Mouse (Mus musculus): ENCODE measurements around the gene Gm45753. TPM values are rescaled to one million over a fixed set of nuclear protein-coding genes. Genes with fewer than 3 reads are reported as not detected.

Gene Gm45753
- total RNA-seq, 2 experiments from 2014 or later, result not detected

- no peak for DNase-seq
- intact Hi-C loops (cut with DNase I), result no loop called here
Measured at GRCm38 (mm10) chr8:45281630-45282029, 26.6 kb downstream of the Gm45753 start.

GRCm38 (mm10) chr8:45277453-45277852 is 30.8 kb downstream of the Gm45753 start:
- no peak for DNase-seq
- intact Hi-C loops (cut with DNase I), result no loop called here

- no peak for DNase-seq
- intact Hi-C loops (cut with DNase I), result no loop called here
Measured at GRCm38 (mm10) chr8:45274317-45274716, 33.9 kb downstream of the Gm45753 start.

GRCm38 (mm10) chr8:45269056-45269455 is 39.2 kb downstream of the Gm45753 start:
- intact Hi-C loops (cut with DNase I), result no loop called here

GRCm38 (mm10) chr8:45268485-45268884 is 39.8 kb downstream of the Gm45753 start:
- intact Hi-C loops (cut with DNase I), result no loop called here
- DNase-seq, result no peak

More at GRCm38 (mm10) chr8:45269056-45269455, 39.2 kb downstream of the Gm45753 start:
- DNase-seq, result no peak

GRCm38 (mm10) chr8:45267611-45268391 is 40.5 kb downstream of the Gm45753 start:
- DNase-seq, result no peak
- intact Hi-C loops (cut with DNase I), result no loop called here

- intact Hi-C loops (cut with DNase I), result no loop called here
- no peak for DNase-seq
Measured at GRCm38 (mm10) chr8:45266993-45267392, 41.3 kb downstream of the Gm45753 start.

- DNase-seq, result no peak
- intact Hi-C loops (cut with DNase I), result no loop called here
Measured at GRCm38 (mm10) chr8:45264918-45265317, 43.3 kb downstream of the Gm45753 start.

GRCm38 (mm10) chr8:45262851-45263250 is 45.4 kb downstream of the Gm45753 start:
- intact Hi-C loops (cut with DNase I), result no loop called here
- DNase-seq, result no peak

- DNase-seq, result no peak
- intact Hi-C loops (cut with DNase I), result no loop called here
Measured at GRCm38 (mm10) chr8:45261920-45262319, 46.3 kb downstream of the Gm45753 start, which contains the start of gene F11. Gene F11, minus strand, starts transcription at chr8:45262031.

GRCm38 (mm10) chr8:45258421-45258820 is 49.8 kb downstream of the Gm45753 start:
- intact Hi-C loops (cut with DNase I), result no loop called here
- DNase-seq, result no peak

- intact Hi-C loops (cut with DNase I), result no loop called here
Measured at GRCm38 (mm10) chr8:45255040-45255439, 53.2 kb downstream of the Gm45753 start.

GRCm38 (mm10) chr8:45254194-45254842 is 53.9 kb downstream of the Gm45753 start:
- no peak for DNase-seq
- intact Hi-C loops (cut with DNase I), result no loop called here

More at GRCm38 (mm10) chr8:45255040-45255439, 53.2 kb downstream of the Gm45753 start:
- DNase-seq, result no peak

GRCm38 (mm10) chr8:45253586-45253985 is 54.7 kb downstream of the Gm45753 start:
- intact Hi-C loops (cut with DNase I), result no loop called here
- no peak for DNase-seq

- no peak for DNase-seq
- intact Hi-C loops (cut with DNase I), result no loop called here
Measured at GRCm38 (mm10) chr8:45253111-45253510, 55.2 kb downstream of the Gm45753 start.

- DNase-seq, result no peak
- intact Hi-C loops (cut with DNase I), result no loop called here
Measured at GRCm38 (mm10) chr8:45246307-45246706, 62.0 kb downstream of the Gm45753 start.

GRCm38 (mm10) chr8:45239363-45239762 is 68.9 kb downstream of the Gm45753 start:
- intact Hi-C loops (cut with DNase I), result no loop called here

GRCm38 (mm10) chr8:45238282-45238681 is 70.0 kb downstream of the Gm45753 start:
- no peak for DNase-seq
- intact Hi-C loops (cut with DNase I), result no loop called here

More at GRCm38 (mm10) chr8:45239363-45239762, 68.9 kb downstream of the Gm45753 start:
- no peak for DNase-seq

- peak in 1 of 2 experiments; percentile 13 for DNase-seq
- intact Hi-C loops (cut with DNase I), result loop anchor here (1.0 kb wide), 1 partner anchor 168 kb away; no protein-coding TSS in a partner anchor
Measured at GRCm38 (mm10) chr8:45236164-45236912, 71.9 kb downstream of the Gm45753 start.

GRCm38 (mm10) chr8:45235228-45235627 is 73.0 kb downstream of the Gm45753 start:
- intact Hi-C loops (cut with DNase I), result no loop called here
- DNase-seq, result no peak

GRCm38 (mm10) chr8:45233256-45233655 is 75.0 kb downstream of the Gm45753 start:
- no peak for DNase-seq
- intact Hi-C loops (cut with DNase I), result no loop called here

Measured in gastrocnemius, postnatal 36 days (tissue).